Mouse (Mus musculus) heart, adult 11 months (tissue): ENCODE measurements around the gene Cyp4f40.
"Not testable (repeated sequence)": the region's sequence is repeated elsewhere in the genome, so short reads cannot be mapped to it uniquely, and the experiment has no call there.

Experiments
- DNase-seq: peaks from one replicate; pipeline ENCODE4 v3.0.0; 2022

Gene Cyp4f40

DNA sequence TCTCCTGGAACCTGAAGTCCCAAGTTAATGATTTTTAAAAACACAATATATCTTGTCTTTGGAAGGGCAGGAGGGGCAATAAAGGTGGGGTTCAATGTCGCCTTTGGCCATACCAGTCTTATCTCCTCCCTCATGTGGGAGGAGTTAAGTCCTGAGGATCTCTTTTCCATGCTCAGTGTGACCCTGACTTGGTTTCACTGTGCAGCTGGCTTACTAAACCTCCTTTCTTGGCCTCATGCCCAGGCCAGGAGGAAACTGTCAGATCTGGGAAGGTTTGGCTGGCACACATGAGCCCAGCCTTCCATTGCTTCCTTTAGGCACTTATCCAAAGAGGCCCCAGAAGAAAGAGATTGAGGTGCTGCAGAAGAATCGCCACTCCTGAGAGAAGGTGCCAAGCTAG is at the start of gene Cyp4f40:
Cyp4f40 (plus strand) TSS at position 189 of the 400 bp plus-strand sequence.
- DNase-seq = peak; percentile 91

- not testable (repeated sequence) for DNase-seq
Measured at GRCm38 (mm10) chr17:32610231-32610630, 48.5 kb upstream of the Cyp4f40 start.

GRCm38 (mm10) chr17:32610896-32611295 is 47.8 kb upstream of the Cyp4f40 start:
- DNase-seq = no peak

DNA sequence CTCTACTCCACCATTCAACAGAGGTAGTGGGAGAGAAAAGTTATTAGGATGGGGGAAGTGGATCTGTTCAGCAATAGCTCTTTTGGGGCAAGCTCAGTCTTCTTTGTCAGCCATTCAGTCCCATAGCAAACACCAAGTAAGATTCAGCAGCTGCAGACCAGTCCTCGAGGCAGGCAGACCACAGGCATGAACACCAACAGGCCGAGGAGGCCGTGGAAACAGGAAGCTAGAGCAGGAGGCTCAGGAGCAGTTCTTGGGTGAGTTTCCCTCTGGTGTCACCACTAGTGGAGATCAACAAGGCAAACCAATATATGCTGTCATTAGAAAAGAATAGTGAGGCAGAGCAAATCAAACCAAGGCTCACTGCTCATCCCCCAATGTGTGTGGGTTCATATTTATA is 46.3 kb upstream of the Cyp4f40 start:
- DNase-seq = no peak

DNA sequence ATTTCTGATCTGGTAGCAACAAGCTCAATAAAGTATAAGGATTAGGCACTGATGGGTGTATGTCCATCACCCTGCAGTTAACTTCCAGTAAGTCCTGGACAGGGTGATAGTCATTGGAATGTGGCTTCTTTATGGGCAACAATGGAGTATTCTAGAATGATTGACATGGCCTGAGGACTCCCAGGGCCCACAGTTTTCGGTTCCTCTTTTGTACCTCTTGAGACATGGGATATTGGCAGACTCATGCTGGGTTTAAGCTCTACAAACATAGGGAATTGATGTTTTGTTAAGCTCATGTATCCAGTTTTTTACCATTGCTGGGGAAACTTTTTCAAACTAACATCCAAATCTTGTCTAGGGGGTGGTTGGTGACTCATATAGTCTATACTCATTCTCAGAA is 41.4 kb upstream of the Cyp4f40 start:
- DNase-seq = no peak

GRCm38 (mm10) chr17:32621018-32621417 is 37.7 kb upstream of the Cyp4f40 start, which contains the start of gene Cyp4f37:
Cyp4f37 (plus strand) TSS chr17:32621309.
- DNase-seq = not testable (repeated sequence)

- not testable (repeated sequence) for DNase-seq
Measured at GRCm38 (mm10) chr17:32629726-32630125, 29.0 kb upstream of the Cyp4f40 start.

GRCm38 (mm10) chr17:32631936-32632335 is 26.8 kb upstream of the Cyp4f40 start:
- no peak for DNase-seq

- peak; percentile 83 for DNase-seq
Measured at GRCm38 (mm10) chr17:32634242-32634971, 24.3 kb upstream of the Cyp4f40 start.

DNA sequence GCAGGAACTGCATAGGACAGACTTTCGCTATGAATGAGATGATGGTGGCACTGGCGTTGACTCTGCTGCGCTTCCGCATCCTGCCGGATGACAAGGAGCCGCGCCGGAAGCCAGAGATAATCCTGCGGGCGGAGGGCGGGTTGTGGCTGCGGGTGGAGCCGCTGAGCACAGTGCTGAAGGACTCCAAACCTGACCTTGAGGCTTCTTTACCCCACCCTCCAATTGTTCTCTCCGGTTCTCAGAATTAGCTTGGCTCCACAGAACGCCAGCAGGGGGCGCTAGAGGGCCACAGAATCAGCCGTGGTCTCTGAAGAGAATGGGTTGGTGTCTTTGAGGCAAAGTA is 23.8 kb upstream of the Cyp4f40 start:
- peak; percentile 95 for DNase-seq

DNA sequence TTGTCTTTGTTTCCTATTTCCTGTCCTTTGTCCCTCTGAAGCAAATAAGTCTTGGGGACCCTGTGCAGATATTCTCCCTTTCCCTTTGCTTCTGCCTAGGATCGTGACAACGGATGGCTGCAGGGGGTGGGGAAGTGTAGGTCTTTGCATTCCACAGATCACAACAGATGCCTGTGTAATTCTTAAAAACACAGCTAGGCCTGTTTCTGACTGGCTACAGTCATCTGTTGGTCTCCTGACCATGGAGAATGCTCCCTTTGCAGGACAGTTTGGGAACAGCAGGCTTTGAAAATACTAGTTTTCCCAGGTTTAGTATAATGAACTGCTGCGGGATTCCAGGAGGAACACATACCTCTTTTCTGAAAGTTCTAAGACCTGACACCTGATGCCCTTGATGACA is 22.4 kb upstream of the Cyp4f40 start:
- DNase-seq = peak; percentile 48

- DNase-seq = peak; percentile 46
Measured at GRCm38 (mm10) chr17:32637151-32637550, 21.5 kb upstream of the Cyp4f40 start.

- DNase-seq = peak; percentile 68
Measured at GRCm38 (mm10) chr17:32646631-32647030, 12.1 kb upstream of the Cyp4f40 start.

GRCm38 (mm10) chr17:32653860-32654259 is 4.8 kb upstream of the Cyp4f40 start:
- peak; percentile 68 for DNase-seq

DNA sequence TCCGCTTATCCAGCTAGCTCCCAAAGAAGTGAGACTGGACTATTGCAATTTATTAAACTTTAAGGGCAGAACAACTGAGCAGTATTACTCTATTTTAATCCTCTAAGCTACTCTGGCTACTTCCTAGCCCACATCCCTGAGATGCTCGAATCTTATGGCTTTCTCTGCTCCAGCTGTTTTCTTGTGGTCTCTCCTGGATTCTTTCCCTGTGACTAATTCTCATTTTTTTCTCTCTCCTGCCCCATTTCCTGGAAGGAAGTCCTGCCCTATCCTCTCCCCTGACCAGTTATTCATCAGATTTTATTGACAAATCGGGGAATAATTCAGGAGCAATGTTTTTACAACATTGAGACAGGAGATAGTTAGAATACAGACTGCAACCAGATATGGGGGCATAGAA is 1.7 kb upstream of the Cyp4f40 start:
- no peak for DNase-seq

DNA sequence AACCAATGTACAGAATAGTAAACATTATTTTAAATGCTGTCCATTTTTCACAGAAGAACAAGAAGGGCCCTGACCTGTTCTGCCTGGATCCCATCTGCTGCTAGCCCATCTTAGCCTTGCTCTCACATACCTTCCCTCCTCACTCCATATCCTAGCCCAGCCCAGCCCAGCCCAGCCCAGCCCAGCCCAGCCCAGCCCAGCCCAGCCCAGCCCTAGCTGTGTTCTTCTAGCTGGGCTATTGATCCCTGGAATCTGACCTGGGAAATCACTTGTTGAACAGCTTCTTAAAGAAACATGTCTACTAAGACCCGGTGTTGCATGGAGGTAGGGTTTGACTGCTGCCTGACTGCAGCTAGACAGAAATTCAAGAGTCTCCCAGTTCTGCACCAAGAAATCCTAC is 454 bp upstream of the Cyp4f40 start:
- DNase-seq = no peak

- DNase-seq = peak; percentile 65
Measured at GRCm38 (mm10) chr17:32673976-32674375, 15.3 kb downstream of the Cyp4f40 start.

DNA sequence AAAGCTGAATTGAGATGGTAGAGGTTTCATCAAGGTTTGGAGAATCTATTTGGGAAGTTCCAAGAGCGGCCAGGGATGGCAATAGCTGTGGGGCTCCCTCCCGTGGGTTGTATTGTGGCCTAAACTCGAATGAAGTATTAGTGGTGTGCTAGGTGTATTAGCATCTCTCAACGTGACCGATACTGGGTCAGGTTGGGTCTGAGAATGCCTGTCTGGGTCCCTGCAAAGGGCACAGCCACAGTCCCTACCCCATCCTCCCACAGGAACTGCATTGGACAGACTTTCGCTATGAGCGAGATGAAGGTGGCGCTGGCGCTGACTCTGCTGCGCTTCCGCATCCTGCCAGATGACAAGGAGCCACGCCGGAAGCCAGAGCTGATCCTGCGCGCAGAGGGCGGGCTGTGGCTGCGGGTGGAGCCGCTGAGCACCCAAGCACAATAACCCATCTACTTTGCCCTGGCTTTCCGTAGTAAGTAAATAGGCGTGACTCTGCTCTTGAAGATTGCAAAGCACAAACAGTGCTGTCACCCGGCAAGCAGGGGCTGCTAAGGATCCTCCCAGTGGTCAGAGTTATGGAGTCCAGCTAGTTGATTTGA is 17.4 kb downstream of the Cyp4f40 start:
- peak; percentile 49 for DNase-seq

- DNase-seq = peak; percentile 43
Measured at GRCm38 (mm10) chr17:32680404-32680803, 21.7 kb downstream of the Cyp4f40 start.

GRCm38 (mm10) chr17:32685048-32685750 is 26.5 kb downstream of the Cyp4f40 start, which contains the start of gene Cyp4f15:
Cyp4f15 (plus strand) TSS chr17:32685627.
- peak; percentile 88 for DNase-seq

GRCm38 (mm10) chr17:32686722-32687121 is 28.0 kb downstream of the Cyp4f40 start:
- no peak for DNase-seq

- no peak for DNase-seq
Measured at GRCm38 (mm10) chr17:32690959-32691358, 32.3 kb downstream of the Cyp4f40 start.

- DNase-seq = no peak
Measured at GRCm38 (mm10) chr17:32702826-32703225, 44.1 kb downstream of the Cyp4f40 start.

DNA sequence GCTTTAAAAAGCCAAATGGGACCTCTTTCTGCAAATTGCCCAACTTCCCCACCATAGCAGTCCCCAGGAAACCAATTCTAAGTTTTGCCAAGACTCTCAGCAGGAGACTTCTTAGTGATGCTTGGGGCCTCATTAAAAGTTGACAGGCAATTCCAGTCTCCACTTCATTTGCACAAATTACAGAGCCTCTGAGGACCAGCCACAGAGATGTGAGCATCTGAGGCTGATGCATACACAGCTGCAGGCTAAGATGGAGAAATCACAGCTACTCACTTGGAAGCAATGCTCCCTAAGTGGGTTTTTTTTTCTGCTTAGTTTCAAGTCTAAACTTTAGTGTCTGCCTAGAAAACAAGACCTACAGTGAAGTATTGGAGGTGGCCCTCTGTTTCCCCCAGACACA is 51.8 kb downstream of the Cyp4f40 start:
- not testable (repeated sequence) for DNase-seq
